Mouse (Mus musculus): ENCODE results near the gene Cib3.

Gene Cib3

GRCm38 (mm10) chr8:72212751-72213150 is at the start of gene Cib3:
TSS of gene Cib3 (minus strand) at chr8:72212837.
- no peak for DNase-seq (ENCODE audit: low spot score)

GRCm38 (mm10) chr8:72261872-72262271 is 49.2 kb upstream of the Cib3 start:
- no peak for DNase-seq (ENCODE audit: low spot score)

- DNase-seq (ENCODE audit: low spot score): no peak
These were observed 48.8 kb upstream of the Cib3 start for GRCm38 (mm10) chr8:72261431-72261830.

GRCm38 (mm10) chr8:72261019-72261418 is 48.4 kb upstream of the Cib3 start:
- peak; percentile 61 for DNase-seq (ENCODE audit: low spot score)

DNA sequence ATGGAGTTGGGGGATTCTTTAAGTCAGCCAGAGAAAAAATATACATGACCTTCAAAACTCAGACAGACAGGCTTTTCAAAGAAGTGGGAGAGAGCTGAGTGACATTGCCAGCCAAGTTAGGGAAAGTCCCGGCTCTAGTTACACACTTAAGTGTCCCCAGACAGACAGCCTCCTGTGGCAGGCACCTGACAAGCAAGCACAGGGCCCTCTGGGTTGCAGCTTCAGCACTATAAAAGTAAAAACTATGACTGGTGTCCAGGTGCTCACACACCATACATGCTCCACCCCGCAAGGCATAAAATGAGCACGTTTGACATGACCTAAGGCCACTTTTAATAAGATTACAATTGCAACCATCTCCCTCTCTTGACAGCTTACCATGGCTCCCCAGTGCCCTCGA is 47.9 kb upstream of the Cib3 start:
- DNase-seq (ENCODE audit: low spot score): no peak

GRCm38 (mm10) chr8:72259862-72260261 is 47.2 kb upstream of the Cib3 start:
- DNase-seq (ENCODE audit: low spot score): no peak

GRCm38 (mm10) chr8:72257902-72258238 is 45.2 kb upstream of the Cib3 start:
- DNase-seq (ENCODE audit: low spot score): no peak

DNA sequence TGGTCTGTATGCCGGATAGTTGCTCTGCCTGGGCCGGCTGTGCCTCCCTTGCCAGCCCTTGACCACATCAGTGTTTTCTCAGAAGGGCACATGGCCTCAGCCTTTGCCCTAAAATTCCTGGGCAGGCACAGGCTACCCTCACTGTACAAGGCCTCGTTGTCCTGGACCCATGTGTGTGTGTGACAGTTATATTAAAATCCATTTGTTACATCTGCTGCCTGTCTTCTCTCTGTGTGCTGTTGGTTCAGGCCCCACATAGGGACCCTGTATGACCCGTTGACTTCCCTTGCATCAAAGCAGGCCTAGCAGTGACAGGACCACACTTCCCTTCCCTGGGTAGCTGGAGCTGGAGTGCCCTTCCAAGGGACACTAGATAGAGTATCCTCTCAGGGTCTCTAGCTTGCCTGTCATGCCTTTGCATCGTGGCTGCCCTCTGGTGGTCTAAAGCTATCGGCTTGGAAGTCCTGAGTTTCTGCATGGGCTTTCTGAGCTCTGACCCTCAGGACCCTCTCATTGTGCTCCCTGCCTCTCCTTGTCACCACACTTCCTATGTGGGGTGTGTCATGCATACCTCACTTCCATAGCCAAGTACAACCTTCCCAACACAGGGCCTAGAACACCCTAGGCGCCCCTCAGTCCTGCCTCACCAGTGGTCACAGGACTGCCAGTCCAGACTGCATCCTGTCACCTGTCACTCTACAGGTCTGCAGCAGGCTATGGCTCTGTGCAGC is 44.7 kb upstream of the Cib3 start:
- no peak for DNase-seq (ENCODE audit: low spot score)

DNA sequence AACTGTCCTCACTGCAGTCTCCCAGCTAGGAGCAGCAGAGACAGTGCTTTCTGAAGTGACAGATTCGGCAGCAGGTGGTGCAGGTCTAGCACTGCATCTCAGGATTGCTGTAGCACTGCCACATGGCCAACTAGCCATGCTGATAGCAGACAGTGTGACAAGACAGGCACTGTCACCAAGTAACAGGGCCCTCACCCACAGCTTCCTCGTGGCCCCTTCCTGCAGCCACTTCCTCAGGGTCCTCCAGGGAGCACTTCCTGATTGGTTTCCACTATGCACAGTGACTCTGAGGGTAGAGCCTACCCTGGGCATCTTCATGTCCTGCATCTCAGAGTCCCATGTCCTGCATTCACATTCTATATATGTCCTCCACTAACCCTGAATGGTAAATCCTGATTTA is 32.0 kb upstream of the Cib3 start:
- DNase-seq (ENCODE audit: low spot score): no peak

DNA sequence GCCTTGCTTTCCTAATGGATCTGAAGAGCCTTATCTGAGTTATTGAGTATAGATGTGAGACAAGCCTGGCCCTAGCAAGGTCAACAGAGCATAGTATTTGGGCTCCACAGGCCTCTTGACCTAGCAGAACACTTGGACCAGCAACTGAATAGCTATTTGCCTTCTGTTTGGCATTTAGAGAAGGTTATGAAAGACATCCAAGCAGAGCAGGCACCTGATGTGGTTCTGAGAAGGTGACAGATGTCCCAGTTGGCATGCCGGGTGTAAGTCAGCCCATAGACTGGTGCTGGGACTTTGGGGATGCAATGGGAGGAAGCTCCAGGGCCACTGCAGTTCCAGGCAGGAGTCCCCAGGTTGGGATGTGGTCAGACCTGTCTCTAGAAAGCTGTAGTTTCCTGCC is 29.6 kb upstream of the Cib3 start:
- no peak for DNase-seq (ENCODE audit: low spot score)

DNA sequence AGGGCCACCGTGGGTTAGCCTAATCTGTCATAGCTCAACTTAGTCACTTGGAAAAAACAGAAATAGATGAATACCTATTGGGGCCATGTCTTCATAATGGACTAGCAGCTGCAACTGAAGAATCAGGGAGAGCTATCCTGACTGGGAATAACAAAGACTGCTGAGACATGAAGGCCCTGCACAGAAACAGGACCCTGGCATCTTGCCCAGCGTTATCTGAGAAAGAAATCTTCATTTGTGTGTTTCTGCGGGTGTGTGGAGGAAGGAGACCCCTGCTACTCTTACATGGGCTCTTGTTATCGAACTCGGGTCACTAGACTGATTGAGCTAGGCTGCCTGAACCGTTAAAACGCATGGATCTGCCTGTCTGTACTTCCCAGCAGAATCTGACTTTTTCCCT is 28.3 kb upstream of the Cib3 start:
- no peak for DNase-seq (ENCODE audit: low spot score)

- DNase-seq (ENCODE audit: low spot score): no peak
These were observed 27.7 kb upstream of the Cib3 start for GRCm38 (mm10) chr8:72240403-72240763.

DNA sequence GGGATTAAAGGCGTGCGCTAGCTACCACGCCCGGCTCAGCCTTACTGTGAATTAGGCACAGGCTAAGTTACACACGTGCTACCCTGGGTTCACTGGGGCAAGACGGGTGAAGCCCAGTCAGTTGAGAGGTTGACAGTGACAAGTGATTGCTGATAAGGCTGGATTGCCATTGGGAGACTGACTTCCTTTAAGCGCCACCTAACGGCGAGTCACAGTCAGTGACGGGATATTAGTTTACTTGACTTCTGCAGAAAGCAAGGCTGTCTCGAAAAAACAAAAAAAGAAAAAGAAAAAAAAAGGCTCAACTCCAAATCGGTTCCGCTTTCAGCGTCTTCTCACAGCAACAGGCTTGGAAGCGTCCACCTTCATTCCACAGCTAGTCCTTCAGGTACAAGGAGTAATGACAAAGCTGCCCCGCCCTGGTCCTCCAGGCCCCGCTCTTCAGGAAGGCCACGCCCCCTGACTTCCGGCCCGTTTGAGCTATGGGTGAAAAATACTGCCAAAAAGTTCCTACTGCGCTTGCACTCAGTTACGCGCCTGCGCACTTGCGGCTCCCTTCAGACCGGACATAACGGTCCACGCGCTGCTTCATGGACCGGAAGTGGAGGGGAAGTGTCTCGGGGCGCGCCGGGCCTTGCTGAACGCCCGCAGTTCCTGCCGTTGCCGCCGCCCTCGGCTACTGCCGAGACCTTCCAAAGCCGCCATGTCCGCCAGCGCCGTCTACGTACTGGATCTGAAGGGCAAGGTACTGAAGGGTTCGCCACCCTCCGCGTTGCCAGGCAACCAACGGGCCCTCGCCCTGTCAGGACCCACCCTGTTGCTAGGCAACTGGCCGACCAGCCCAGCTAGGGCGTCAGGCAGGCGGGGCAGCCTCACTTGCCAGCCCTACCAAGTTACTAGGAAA is 27.1 kb upstream of the Cib3 start, which contains the start of gene Ap1m1:
TSS of gene Ap1m1 (plus strand) at position 520 of the 904 bp plus-strand sequence.
- peak; percentile 99 for DNase-seq (ENCODE audit: low spot score)

DNA sequence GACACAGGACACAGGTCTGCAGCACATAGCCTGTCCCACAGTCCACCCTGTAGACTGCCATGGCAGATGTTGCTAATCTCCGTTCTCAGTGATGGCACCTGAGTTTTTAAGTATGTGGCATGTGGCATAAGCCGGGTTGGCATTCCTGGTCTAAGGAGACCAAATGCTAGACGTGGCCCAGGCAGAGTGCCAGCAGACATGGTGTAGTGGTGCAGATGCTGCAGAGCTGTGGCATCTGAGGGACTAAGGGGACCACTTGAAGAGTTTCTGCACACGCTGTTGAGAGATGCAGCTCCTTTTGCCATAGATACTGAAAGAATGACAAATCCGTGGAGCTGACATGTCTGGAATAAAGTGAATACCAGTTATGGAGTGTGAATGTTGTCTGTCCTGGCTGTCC is 10.0 kb upstream of the Cib3 start:
- no peak for DNase-seq (ENCODE audit: low spot score)

DNA sequence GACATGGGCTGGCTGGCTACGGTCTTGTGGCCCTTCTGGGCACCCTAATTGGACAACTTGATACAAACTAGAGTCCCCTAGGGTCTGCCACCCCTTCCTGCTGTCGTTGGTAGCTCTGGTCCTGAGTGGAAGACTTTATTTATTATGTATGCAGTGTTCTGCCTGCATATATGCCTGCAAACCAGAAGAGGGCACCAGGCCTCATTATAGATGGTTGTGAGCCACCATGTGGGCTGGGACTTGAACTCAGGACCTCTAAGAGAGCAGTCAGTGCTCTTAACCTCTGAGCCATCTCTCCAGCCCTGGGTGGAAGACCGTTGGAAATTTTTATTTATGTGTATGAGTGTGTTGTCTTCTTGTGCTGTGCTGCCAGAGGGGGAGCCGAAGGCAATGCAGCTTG is 8.1 kb upstream of the Cib3 start:
- DNase-seq (ENCODE audit: low spot score): no peak

DNA sequence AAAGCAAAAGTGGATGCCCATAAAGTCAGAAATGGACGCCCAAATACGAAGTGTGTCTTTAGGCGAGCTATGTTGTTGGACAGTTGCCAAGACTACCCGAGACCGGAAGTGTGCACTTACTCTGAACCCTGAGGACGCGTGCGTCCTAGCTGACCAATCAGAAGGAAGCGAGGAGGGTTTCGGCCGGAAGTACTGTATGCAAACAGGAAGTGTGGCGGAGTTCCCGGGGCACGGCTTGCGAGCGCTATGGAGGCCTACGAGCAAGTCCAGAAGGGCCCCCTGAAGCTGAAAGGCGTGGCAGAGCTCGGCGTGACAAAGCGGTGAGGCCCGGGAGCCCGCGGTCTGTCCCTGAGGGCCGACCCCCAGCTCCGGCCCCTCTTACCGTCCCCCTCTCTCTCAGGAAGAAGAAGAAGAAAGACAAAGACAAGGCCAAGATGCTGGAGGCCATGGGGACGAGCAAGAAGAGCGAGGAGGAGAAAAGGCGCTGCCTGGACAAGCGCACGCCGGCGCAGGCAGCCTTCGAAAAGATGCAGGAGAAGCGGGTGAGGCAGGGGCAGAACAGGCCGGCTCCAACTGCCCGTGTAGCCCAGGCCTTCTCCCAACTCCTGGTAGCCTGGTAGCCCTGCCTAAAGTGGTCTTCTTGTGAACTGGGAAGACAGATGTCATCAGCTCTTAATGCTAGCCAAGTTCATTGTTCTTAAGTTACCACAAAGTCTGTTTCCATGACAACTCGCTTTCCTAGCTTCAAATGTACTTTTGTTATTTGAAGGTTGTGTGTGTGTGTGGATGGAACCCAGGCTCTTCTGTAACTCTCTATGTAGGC is 7.1 kb upstream of the Cib3 start, which contains the start of gene Fam32a:
TSS of gene Fam32a (plus strand) at position 190 of the 823 bp plus-strand sequence.
- peak; percentile 96 for DNase-seq (ENCODE audit: low spot score)

DNA sequence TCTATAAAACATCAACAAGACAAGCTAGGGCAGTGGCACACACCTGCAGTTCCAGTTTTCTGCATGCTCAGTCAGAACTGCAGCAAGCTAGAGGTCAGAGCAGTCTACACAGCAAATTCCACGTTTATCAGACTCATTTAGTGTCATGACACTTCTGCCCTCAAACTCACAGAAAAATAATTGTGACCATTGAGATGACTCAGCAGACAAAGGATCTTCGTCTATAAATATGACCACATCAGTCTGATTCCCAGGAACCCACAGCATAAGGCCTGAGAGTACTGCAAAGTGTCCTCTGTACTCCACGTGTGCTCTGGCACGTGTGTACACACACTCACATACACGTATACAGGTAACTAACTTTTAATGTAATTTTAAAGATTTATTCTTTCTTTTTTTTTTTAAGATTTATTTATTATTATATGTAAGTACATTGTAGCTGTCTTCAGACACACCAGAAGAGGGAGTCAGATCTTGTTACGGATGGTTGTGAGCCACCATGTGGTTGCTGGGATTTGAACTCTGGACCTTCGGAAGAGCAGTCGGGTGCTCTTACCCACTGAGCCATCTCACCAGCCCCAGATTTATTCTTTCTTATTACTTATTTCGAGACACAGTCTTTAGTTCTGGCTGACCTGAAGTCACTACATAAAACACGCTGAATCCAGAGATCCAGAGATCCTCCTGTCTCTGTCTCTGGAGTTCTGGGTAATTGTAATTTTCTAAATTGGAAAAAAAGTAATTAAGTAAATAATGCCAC is 6.3 kb upstream of the Cib3 start:
- DNase-seq (ENCODE audit: low spot score): no peak

DNA sequence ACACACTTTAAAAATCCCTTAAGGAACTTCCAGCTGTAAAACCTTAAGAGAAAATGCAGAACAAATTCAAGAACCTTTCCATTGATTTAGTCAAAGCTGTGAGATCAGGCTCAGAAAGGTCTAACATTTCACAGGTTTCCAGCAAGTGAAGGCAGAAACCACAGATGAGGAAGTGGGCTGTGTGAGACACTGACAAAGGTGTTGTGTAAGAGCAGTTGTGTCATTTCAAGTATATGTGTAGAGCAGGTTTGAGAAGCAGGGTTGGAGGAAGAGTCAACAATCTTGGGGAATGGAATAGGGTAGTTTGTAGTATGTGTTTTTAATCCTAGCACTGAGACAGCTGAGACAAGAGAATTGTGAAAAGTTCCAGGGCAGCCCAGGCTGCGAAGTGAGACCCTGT is 3.2 kb upstream of the Cib3 start:
- DNase-seq (ENCODE audit: low spot score): no peak

GRCm38 (mm10) chr8:72215060-72215459 is 2.4 kb upstream of the Cib3 start:
- no peak for DNase-seq (ENCODE audit: low spot score)

DNA sequence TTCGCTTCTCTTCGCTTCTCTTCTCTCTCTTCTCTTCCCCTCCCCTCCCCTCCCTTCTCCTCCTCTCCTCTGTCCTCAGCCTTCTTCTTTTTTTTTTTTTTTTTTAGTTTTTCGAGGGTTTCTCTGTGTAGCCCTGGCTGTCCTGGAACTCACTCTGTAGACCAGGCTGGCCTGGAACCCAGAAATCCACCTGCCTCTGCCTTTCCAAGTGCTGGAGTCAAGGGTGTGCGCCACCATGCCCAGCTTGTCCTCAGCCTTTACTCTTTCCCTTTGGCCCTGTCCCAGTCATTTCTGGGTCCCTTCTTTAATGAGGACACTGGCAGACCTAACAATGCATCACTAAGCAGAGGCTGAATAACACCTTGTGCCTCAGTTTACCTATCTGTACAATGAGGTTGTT is 899 bp upstream of the Cib3 start, which contains the start of gene Gm11034:
TSS of gene Gm11034 (minus strand) at position 101 of the 400 bp plus-strand sequence.
- DNase-seq (ENCODE audit: low spot score): no peak

GRCm38 (mm10) chr8:72211846-72212245 is 791 bp downstream of the Cib3 start:
- DNase-seq (ENCODE audit: low spot score): no peak

DNA sequence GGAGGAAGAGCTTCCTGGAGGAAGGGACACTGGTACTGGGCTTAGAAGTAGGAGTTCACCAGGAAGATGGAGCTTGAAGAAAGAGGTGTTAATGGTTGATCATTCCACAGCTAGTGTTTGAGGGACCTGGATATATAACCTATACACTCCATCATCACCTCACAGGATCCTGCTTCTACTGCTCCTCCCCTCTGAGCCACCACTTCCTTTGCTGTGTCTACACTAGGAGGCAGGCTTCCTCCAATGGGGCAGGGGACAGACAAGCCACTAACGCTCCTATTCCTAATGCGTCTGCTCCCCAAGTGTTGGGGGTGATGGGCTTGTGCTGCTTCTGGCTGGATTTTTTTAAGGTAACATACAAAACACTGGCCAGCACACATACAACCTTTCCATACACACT is 1.9 kb downstream of the Cib3 start:
- DNase-seq (ENCODE audit: low spot score): no peak
